In the genomic region with DNA sequence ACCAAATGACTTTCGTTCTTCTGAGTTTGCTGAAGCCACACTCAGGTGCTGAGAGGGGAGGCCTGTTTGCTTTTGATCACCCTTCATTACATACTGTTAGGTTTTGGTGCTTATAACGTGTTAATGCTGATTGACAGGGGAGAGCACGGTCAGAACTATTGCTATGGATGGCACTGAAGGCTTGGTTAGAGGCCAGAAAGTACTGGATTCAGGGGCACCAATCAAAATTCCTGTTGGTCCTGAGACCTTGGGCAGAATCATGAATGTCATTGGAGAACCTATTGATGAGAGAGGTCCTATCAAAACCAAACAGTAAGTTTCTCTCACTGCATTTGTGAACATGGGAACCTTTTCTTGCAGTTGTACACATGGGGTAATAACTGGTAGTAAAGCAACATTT, we compare ENCODE assay signal across 8 mouse cellular contexts. TPM values are rescaled to one million over a fixed set of nuclear protein-coding genes. Genes with fewer than 3 reads are reported as not detected.
DNase-seq lines count a peak whose midpoint lies in the region; ATAC-seq and TF ChIP-seq lines count a peak whose summit lies in the region.

No protein-coding gene starts in this region.

- no peak for TF ChIP-seq CTCF in lung, adult 2 months (IDR thresholded peaks at IDR 0.05; ENCODE audit: insufficient read depth, low read length)
- no peak for TF ChIP-seq CTCF in cortical plate, adult 2 months (IDR thresholded peaks at IDR 0.05; ENCODE audit: extremely low read depth, insufficient read depth, low read length)
- TF ChIP-seq CTCF in hindbrain, postnatal 0 days (IDR thresholded peaks at IDR 0.05; ENCODE audit: low read depth): no peak

- peaks cover 3% of the 10 kb centered on the region for H3K4me1 ChIP-seq in lung, adult 2 months (ENCODE audit: control insufficient read depth, insufficient read depth, low read length)
- peaks cover 5% of the 10 kb centered on the region for H3K4me1 ChIP-seq in cortical plate, adult 2 months (ENCODE audit: control insufficient read depth, insufficient read depth, low read length)
- peaks cover 8% of the 10 kb centered on the region; the same call in 1 of the 2 replicates for H3K4me1 ChIP-seq in hindbrain, postnatal 0 days (ENCODE audit: insufficient read depth, low read length)
- peaks cover 24% of the 10 kb centered on the region for H3K4me1 ChIP-seq in neural tube, embryonic 13.5 days (replicated peaks)

- DNase-seq in lung, adult 2 months: no peak
- DNase-seq in lung, postnatal 4 days: no peak
- DNase-seq in hindbrain, postnatal 0 days (ENCODE audit: low spot score): no peak
- no peak for DNase-seq in retina, postnatal 1 day
- no peak for DNase-seq in right cerebral cortex, postnatal 36 days (ENCODE audit: low spot score in 2 of 2)
- DNase-seq in ovary, postnatal 36 days (ENCODE audit: low spot score): no peak

- peak overlapping the region; percentile 80 for H3K27ac ChIP-seq in cortical plate, adult 2 months (ENCODE audit: insufficient read depth, low read length)
- peak overlapping the region; percentile 98 for H3K27ac ChIP-seq in hindbrain, postnatal 0 days
- H3K27ac ChIP-seq in neural tube, embryonic 13.5 days (replicated peaks): no peak overlapping the region

- H3K27me3 ChIP-seq in hindbrain, postnatal 0 days (ENCODE audit: insufficient read depth, low read length): no peaks in the 10 kb centered on the region
- no peaks in the 10 kb centered on the region for H3K27me3 ChIP-seq in neural tube, embryonic 13.5 days

- WGBS in lung, adult 2 months: under 1% methylated on average over 3 of the region's 3 CpGs
- WGBS in hindbrain, postnatal 0 days: 3% methylated on average over 3 of the region's 3 CpGs
- WGBS in neural tube, embryonic 13.5 days: 5% methylated on average over 3 of the region's 3 CpGs

- peak overlapping the region; percentile 72 for H3K4me2 ChIP-seq in hindbrain, postnatal 0 days (ENCODE audit: low read depth, low read length)
- peak overlapping the region; percentile 96 for H3K4me2 ChIP-seq in neural tube, embryonic 13.5 days

- H3K9me3 ChIP-seq in hindbrain, postnatal 0 days (ENCODE audit: low read length): no peaks in the 10 kb centered on the region
- H3K9me3 ChIP-seq in neural tube, embryonic 13.5 days: no peaks in the 10 kb centered on the region

- no peak for TF ChIP-seq POLR2A in lung, adult 2 months (IDR thresholded peaks at IDR 0.05; ENCODE audit: borderline replicate concordance, extremely low read depth, low read depth, low read length)
- no peak for TF ChIP-seq POLR2A in cortical plate, adult 2 months (IDR thresholded peaks at IDR 0.05; ENCODE audit: extremely low read depth, insufficient read depth, low read length)

- H3K4me3 ChIP-seq in lung, adult 2 months (replicated peaks; ENCODE audit: extremely low read depth, low read depth, low read length): peak overlapping the region; percentile 88
- H3K4me3 ChIP-seq in cortical plate, adult 2 months (ENCODE audit: insufficient read depth, low read length): peak overlapping the region; percentile 87
- H3K4me3 ChIP-seq in hindbrain, postnatal 0 days (ENCODE audit: low read length): peak overlapping the region; percentile 98
- H3K4me3 ChIP-seq in neural tube, embryonic 13.5 days: peak overlapping the region; percentile 85

- peak overlapping the region; percentile 100 for H3K9ac ChIP-seq in hindbrain, postnatal 0 days (replicated peaks; ENCODE audit: low read length)
- peak overlapping the region; percentile 97 for H3K9ac ChIP-seq in neural tube, embryonic 13.5 days

- no peak for ATAC-seq in hindbrain, postnatal 0 days
- no peak for ATAC-seq in neural tube, embryonic 13.5 days (ENCODE audit: low read depth)

- H3K36me3 ChIP-seq in hindbrain, postnatal 0 days (ENCODE audit: insufficient read depth, low read length): peaks cover 38% of the 10 kb centered on the region
- peaks cover 45% of the 10 kb centered on the region for H3K36me3 ChIP-seq in neural tube, embryonic 13.5 days

RNA-seq across cellular contexts. Expression of gene Atp5b, which starts 1.1 kb away (rescaled TPM):
- 1,519 and 1,632 TPM in 2 replicates for polyA plus RNA-seq in lung, adult 2 months (2012; rRNA removed)
- 1,438 and 1,451 TPM in 2 replicates for polyA plus RNA-seq in cortical plate, adult 2 months (2012; rRNA removed)
- total RNA-seq in hindbrain, postnatal 0 days (2014; rRNA removed): 6,623 and 6,768 TPM in 2 replicates
- polyA plus RNA-seq in hindbrain, postnatal 0 days (2015; fragmentation: Nextera tagmentation; extraction: Ambion mirVana): 2,401 and 2,438 TPM in 2 replicates
- 2,119 and 2,171 TPM in 2 replicates for polyA plus RNA-seq in neural tube, embryonic 13.5 days (2015; fragmentation: Nextera tagmentation; extraction: Ambion mirVana)

RNA-seq across cellular contexts. Expression of gene Baz2a, which starts 7.2 kb away (rescaled TPM):
- 26.9 and 40.7 TPM in 2 replicates for polyA plus RNA-seq in lung, adult 2 months (2012; rRNA removed)
- polyA plus RNA-seq in cortical plate, adult 2 months (2012; rRNA removed): 30.2 and 32.1 TPM in 2 replicates
- 14.3 and 15.0 TPM in 2 replicates for total RNA-seq in hindbrain, postnatal 0 days (2014; rRNA removed)
- polyA plus RNA-seq in hindbrain, postnatal 0 days (2015; fragmentation: Nextera tagmentation; extraction: Ambion mirVana): 10.2 and 10.6 TPM in 2 replicates
- polyA plus RNA-seq in neural tube, embryonic 13.5 days (2015; fragmentation: Nextera tagmentation; extraction: Ambion mirVana): 10.9 and 12.2 TPM in 2 replicates

RNA-seq across cellular contexts. Expression of gene Ptges3, which starts 25.4 kb away (rescaled TPM):
- polyA plus RNA-seq in lung, adult 2 months (2012; rRNA removed): 43.8 and 84.2 TPM in 2 replicates
- polyA plus RNA-seq in cortical plate, adult 2 months (2012; rRNA removed): 66.9 and 67.7 TPM in 2 replicates
- total RNA-seq in hindbrain, postnatal 0 days (2014; rRNA removed): 81.6 and 87.7 TPM in 2 replicates
- 417 and 428 TPM in 2 replicates for polyA plus RNA-seq in hindbrain, postnatal 0 days (2015; fragmentation: Nextera tagmentation; extraction: Ambion mirVana)
- polyA plus RNA-seq in neural tube, embryonic 13.5 days (2015; fragmentation: Nextera tagmentation; extraction: Ambion mirVana): 448 and 456 TPM in 2 replicates

RNA-seq across cellular contexts. Expression of gene Naca, which starts 48.8 kb away (rescaled TPM):
- polyA plus RNA-seq in lung, adult 2 months (2012; rRNA removed): 102 and 113 TPM in 2 replicates
- 175 and 177 TPM in 2 replicates for polyA plus RNA-seq in cortical plate, adult 2 months (2012; rRNA removed)
- 295 and 315 TPM in 2 replicates for total RNA-seq in hindbrain, postnatal 0 days (2014; rRNA removed)
- polyA plus RNA-seq in hindbrain, postnatal 0 days (2015; fragmentation: Nextera tagmentation; extraction: Ambion mirVana): 450 and 463 TPM in 2 replicates
- 612 and 618 TPM in 2 replicates for polyA plus RNA-seq in neural tube, embryonic 13.5 days (2015; fragmentation: Nextera tagmentation; extraction: Ambion mirVana)
